Mouse (Mus musculus): ENCODE data around the gene Sh2d6.

DNA sequence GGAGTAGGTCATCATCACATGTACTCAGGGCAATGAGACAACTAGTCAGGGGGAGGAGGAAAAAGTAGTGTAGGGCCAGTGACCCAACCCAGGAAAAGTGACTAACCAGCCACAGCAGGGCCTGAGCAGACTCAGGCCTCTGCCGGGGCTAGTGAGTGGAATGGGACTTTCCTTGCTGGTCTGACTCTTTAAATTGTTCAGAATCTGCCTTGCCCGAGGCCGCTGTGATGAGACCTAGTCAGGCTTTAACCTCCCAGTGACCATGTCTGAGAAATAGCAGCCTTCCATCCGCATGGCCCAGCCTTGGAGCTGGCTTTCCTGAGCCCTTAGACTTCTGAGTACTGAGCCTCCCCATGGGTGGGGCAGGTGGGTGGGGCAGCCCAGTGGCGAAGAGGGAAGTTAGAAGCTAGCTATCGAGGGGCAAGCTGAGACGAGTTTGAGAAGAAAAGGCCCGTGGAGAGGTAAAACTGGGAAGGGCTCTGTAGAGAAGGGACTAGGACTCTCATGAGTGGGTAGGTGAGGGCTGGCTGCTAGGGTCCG, 27.6 kb upstream of the Sh2d6 start:
- TF ChIP-seq POLR2A (IDR thresholded peaks at IDR 0.05; ENCODE audit: insufficient read depth, low read length) (no peak), CTCF (IDR thresholded peaks at IDR 0.05; ENCODE audit: low read depth, low read length) (no peak), EP300 (IDR thresholded peaks at IDR 0.05; ENCODE audit: insufficient read depth, low read depth, low read length) (no peak)
